Mouse (Mus musculus) liver, postnatal 0 days (tissue): ENCODE data around the gene Slc6a1.

ENCODE experiments used
- CTCF ChIP-seq: sonication (generic); IDR thresholded peaks from 2 replicates; pipeline ENCODE4 v1.5.1; 2016; ENCODE audit warnings: antibody characterized with exemption, low read depth
- EP300 ChIP-seq: IDR thresholded peaks from 2 replicates; pipeline ENCODE4 v1.6.1; 2016; ENCODE audit warnings: antibody characterized with exemption, low read depth, mild to moderate bottlenecking

DNA sequence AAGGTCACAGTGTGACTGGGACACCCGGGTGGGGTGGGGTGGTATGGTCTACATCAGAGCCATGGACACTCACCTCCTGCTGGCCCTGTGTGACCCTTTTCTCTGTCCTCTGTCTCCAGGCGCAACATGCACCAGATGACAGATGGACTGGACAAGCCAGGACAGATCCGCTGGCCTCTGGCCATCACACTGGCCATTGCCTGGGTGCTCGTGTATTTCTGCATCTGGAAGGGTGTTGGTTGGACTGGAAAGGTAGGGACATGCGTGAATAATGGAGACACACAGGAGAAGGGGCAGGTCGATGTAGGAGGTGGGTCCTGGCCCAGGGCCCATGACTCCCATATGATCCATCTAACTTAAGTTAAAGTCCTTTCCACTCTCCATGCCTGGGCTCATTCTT, 22.2 kb downstream of the Slc6a1 start:
- TF ChIP-seq CTCF (no peak), EP300 (no peak)
